Mouse (Mus musculus) WW6 (cell line): Measurements from ENCODE around the gene Znhit6.

ENCODE experiments used
- DNase-seq: peaks from one replicate; pipeline ENCODE4 v3.0.0-alpha.2; 2013; ENCODE audit warnings: low read depth, low spot score

The Znhit6 gene

GRCm38 (mm10) chr3:145646009-145646408 is 70.0 kb downstream of the Znhit6 start:
- no peak for DNase-seq

- no peak for DNase-seq
These were observed 70.7 kb downstream of the Znhit6 start for GRCm38 (mm10) chr3:145646666-145647065.

GRCm38 (mm10) chr3:145647416-145647815 is 71.4 kb downstream of the Znhit6 start:
- DNase-seq = no peak

- DNase-seq = no peak
These were observed 72.3 kb downstream of the Znhit6 start for GRCm38 (mm10) chr3:145648097-145648931.

- no peak for DNase-seq
These were observed 73.2 kb downstream of the Znhit6 start for GRCm38 (mm10) chr3:145648991-145649851.

- peak; percentile 57 for DNase-seq
These were observed 73.8 kb downstream of the Znhit6 start, which contains the start of gene Ccn1 for GRCm38 (mm10) chr3:145649852-145650202. Ccn1 (minus strand) TSS chr3:145649981.

GRCm38 (mm10) chr3:145650298-145651011 is 74.5 kb downstream of the Znhit6 start:
- DNase-seq = no peak

- DNase-seq = peak; percentile 67
These were observed 75.3 kb downstream of the Znhit6 start for GRCm38 (mm10) chr3:145651029-145651977.

- DNase-seq = no peak
These were observed 75.9 kb downstream of the Znhit6 start for GRCm38 (mm10) chr3:145651978-145652321.

GRCm38 (mm10) chr3:145652322-145653131 is 76.5 kb downstream of the Znhit6 start:
- DNase-seq = no peak

GRCm38 (mm10) chr3:145653191-145653940 is 77.4 kb downstream of the Znhit6 start:
- no peak for DNase-seq

- no peak for DNase-seq
These were observed 78.0 kb downstream of the Znhit6 start for GRCm38 (mm10) chr3:145654028-145654427.
